Mouse (Mus musculus) frontal cortex, postnatal 36 days (tissue): ENCODE results near the gene Icos.

Experiments
- DNase-seq, 2 experiments: peaks; one replicate each; pipeline ENCODE4 v3.0.0; 2022; ENCODE audit warnings: low spot score in 2 of 2

Icos gene

DNA sequence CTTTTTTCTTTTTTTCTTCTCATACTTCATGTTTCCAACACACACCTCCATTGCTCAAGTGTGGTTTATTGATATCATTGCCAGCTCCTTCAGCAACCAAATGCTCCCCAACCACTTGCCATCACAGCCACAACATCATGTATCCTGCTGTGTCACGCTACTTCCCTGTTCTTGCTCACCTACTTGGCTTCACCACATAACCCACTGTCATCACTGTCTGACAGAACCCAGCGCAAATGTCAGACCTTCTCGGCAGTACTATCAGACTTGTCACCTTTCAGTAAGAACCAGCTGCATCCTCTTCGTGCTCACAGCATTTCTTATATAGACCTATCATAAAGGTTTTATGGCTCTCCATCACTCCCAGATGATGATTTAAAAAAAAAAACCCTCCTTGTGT, 61.6 kb downstream of the Icos start:
- DNase-seq: no peak

DNA sequence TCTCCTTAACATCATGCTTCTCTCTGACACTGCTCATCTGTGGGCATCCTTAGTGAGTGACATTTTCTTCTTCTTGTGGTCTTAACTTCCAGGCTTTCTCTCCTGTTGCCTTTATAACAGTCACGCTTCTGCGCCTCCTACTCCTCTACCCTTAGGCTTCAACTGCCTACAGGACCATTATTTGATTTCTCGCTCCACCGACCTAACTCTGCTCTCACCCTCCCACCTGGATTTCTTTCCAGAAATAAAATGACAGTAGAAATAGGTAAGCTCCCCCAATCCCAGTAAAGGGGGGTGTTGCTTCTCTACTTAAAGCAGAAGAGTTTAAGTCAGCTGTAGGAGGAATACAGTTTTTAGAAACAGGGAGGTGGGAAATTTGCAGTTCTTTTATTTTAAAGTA, 62.7 kb downstream of the Icos start:
- DNase-seq: peak in 1 of 2 experiments; percentile 23

DNA sequence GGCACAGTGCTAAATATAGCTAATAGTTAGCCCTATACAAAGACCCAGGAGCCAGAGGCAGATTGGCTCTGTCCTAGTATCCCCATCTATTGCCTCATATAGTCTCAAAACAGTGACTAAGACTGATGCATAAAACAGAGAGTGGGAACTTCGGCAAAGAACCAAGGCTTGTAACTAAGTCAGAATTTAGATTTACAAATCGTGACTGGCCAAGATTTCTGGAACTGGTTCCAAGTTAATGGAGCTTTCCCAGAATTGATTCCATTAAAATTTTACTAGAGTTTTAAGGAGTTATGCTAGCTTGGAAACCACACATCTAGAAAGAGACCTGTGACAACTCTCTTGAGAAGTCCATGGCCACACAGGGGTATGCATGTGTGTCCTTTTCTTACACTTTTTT, 65.1 kb downstream of the Icos start:
- DNase-seq: peak in 1 of 2 experiments; percentile 43

DNA sequence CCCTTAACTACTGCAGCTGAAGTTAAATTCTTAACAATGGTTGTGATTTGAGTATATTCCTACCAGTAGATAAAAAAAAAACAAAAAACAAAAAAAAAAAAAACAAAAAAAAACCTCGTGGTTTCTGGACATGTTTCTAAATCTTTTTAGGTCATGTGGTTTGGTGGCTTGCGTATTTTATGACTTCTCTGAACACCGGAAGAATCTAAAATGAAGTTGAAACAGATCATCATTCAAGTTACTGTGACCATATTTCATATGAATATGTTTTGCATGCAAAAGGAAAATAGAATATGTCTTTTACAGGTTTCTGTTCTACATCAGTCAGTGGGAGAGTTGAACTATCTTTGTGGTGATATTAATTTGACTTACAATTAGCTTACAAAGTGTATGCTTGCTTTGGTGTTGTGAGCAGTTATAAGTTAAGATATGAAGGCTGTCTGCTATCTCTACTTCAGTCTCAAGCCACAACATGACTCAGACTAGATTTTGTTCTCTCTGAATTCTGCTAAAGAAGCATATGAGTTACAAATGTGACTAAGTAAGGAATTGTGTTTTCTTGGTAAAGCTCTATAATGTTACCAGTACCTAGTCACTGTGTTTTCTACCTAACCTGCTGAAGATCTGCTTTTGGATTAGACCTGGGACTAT, 68.5 kb downstream of the Icos start:
- no peak for DNase-seq

DNA sequence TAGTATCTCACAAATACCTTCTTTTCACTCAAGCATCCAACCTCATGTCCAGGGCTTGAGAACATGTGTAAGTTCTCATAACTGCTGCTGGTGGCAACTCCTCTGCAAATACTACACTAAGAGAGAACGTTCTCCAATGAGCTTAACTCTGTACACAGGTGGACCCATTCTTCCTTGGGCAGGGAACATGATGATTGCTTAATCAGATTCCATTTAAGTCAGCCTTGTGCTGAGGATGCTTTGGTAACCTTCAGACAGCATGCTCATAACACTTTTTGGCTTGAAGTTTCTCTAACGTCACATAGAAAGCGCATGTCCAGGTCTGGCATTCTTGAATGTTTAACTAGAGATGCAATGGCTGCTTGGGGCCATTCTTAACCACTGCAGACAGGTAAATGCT, 69.6 kb downstream of the Icos start:
- no peak for DNase-seq
